Comparison of ENCODE assay signal across 8 mouse cellular contexts in the genomic region with DNA sequence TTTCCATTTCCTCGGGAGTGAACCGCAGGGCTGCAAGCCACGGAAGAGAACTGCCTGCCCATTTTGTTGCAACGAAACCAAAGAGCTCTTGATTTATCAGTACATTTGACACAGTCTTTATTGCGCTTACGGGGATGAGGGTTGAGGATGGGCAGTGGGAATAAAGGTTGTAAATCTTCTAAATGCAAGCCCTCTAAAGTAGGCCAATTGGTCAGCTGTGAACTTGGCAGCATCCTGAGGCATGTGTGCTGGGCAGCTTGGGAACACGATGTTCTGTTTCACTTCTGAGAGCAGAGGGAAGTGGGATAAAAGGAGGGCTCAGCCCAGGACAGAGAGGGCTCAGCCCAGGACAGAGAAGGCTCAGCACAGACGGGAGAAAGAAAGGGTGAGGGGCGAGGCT. TPM values are rescaled to one million over a fixed set of nuclear protein-coding genes. Genes with fewer than 3 reads are reported as not detected.
A peak's percentile ranks its signal among the peaks of the same experiment; 100 is the strongest.
DNase-seq lines count a peak whose midpoint lies in the region; ATAC-seq and TF ChIP-seq lines count a peak whose summit lies in the region.

No protein-coding gene starts in this region.

- TF ChIP-seq POLR2A in small intestine, adult 2 months (IDR thresholded peaks at IDR 0.05; ENCODE audit: low read depth, low read length), result no peak

- no peaks in the 10 kb centered on the region for H3K36me3 ChIP-seq in hindbrain, embryonic 10.5 days
- no peaks in the 10 kb centered on the region for H3K36me3 ChIP-seq in hindbrain, embryonic 14.5 days (replicated peaks; ENCODE audit: control insufficient read depth, insufficient read depth)
- no peaks in the 10 kb centered on the region for H3K36me3 ChIP-seq in small intestine, adult 2 months (ENCODE audit: control insufficient read depth, insufficient read depth, low read length)

- no peak overlapping the region for H3K4me2 ChIP-seq in hindbrain, embryonic 14.5 days (replicated peaks)

- no peak for TF ChIP-seq CTCF in small intestine, adult 2 months (IDR thresholded peaks at IDR 0.05; ENCODE audit: extremely low read depth, insufficient read length, insufficient replicate concordance, low read depth, low read length)

- no peak for ATAC-seq in hindbrain, embryonic 14.5 days (ENCODE audit: low FRiP score)
- ATAC-seq in erythroblast, adult 5-6 weeks (replicated peaks; ENCODE audit: low FRiP score, poor library complexity, severe bottlenecking), result no peak

- intact Hi-C loops in gastrocnemius, postnatal 14 days (cut with DNase I; ENCODE audit: low total_unique reads), result no loop called here

- no peaks in the 10 kb centered on the region for H3K9me3 ChIP-seq in hindbrain, embryonic 10.5 days
- H3K9me3 ChIP-seq in hindbrain, embryonic 14.5 days (ENCODE audit: control insufficient read depth, low read length), result no peaks in the 10 kb centered on the region

- 59% methylated on average over 9 of the region's 9 CpGs for WGBS in hindbrain, embryonic 10.5 days
- WGBS in hindbrain, embryonic 14.5 days, result 45% methylated on average over 9 of the region's 9 CpGs
- 68% methylated on average over 9 of the region's 9 CpGs for WGBS in small intestine, adult 2 months

- H3K27me3 ChIP-seq in hindbrain, embryonic 10.5 days (ENCODE audit: insufficient read depth, poor library complexity, severe bottlenecking), result no peaks in the 10 kb centered on the region
- no peaks in the 10 kb centered on the region for H3K27me3 ChIP-seq in hindbrain, embryonic 14.5 days (ENCODE audit: control insufficient read depth, insufficient read depth, low read length)
- H3K27me3 ChIP-seq in small intestine, adult 2 months (ENCODE audit: control insufficient read depth, insufficient read depth, low read length), result no peaks in the 10 kb centered on the region

- no peak overlapping the region for H3K9ac ChIP-seq in hindbrain, embryonic 14.5 days

- peak overlapping the region; percentile 75; the same call in 1 of the 2 replicates for H3K27ac ChIP-seq in hindbrain, embryonic 10.5 days
- H3K27ac ChIP-seq in hindbrain, embryonic 14.5 days, result no peak overlapping the region
- H3K27ac ChIP-seq in small intestine, adult 2 months (ENCODE audit: insufficient read depth, low read depth, low read length), result peak overlapping the region; percentile 63

- no peak overlapping the region for H3K4me3 ChIP-seq in hindbrain, embryonic 10.5 days
- no peak overlapping the region for H3K4me3 ChIP-seq in hindbrain, embryonic 14.5 days (replicated peaks; ENCODE audit: low read length)
- H3K4me3 ChIP-seq in small intestine, adult 2 months (ENCODE audit: low read depth, low read length), result peak overlapping the region; percentile 27; the same call in 1 of the 2 replicates

- DNase-seq in hindbrain, embryonic 10.5 days (ENCODE audit: low spot score), result no peak
- DNase-seq in hindbrain, embryonic 14.5 days (ENCODE audit: low spot score), result no peak
- DNase-seq in adrenal gland, postnatal 36 days, result peak; percentile 17 to 56
- DNase-seq in gastrocnemius, postnatal 14 days, result peak; percentile 62
- DNase-seq in kidney, postnatal 14 days, result peak; percentile 72
- peak; percentile 59 for DNase-seq in lung, postnatal 14 days

- H3K4me1 ChIP-seq in hindbrain, embryonic 10.5 days (replicated peaks), result peaks cover 22% of the 10 kb centered on the region
- 0 out of 2 replicates have a peak, but pooled peaks cover 12% of the 10 kb centered on the region for H3K4me1 ChIP-seq in hindbrain, embryonic 14.5 days (replicated peaks; ENCODE audit: control insufficient read depth, insufficient read depth, low read length)
- H3K4me1 ChIP-seq in small intestine, adult 2 months (ENCODE audit: control insufficient read depth, insufficient read depth, insufficient read length, low read length), result no peaks in the 10 kb centered on the region

RNA-seq across cellular contexts. Expression of gene Pik3r1, which starts 43.9 kb away (rescaled TPM):
- 12.6 and 16.1 TPM in 2 replicates for polyA plus RNA-seq in hindbrain, embryonic 10.5 days (2016; fragmentation: Nextera tagmentation; extraction: Ambion mirVana)
- polyA plus RNA-seq in hindbrain, embryonic 14.5 days (2014; fragmentation: Nextera tagmentation; extraction: Ambion mirVana), result 86.7 and 94.5 TPM in 2 replicates
- total RNA-seq in adrenal gland, postnatal 36 days (2021), result 100 to 1,000 TPM in 1 of 2 experiments, 10 to 100 TPM in 1; 86.3 to 152 TPM
- 10 to 100 TPM; 26.3 to 38.8 TPM for total RNA-seq in gastrocnemius, postnatal 14 days (2021)
- polyA plus RNA-seq in small intestine, adult 2 months (2012; rRNA removed), result 5.7 and 11.4 TPM in 2 replicates
- total RNA-seq in erythroblast, adult 5-6 weeks (2015; ENCODE audit: low replicate concordance), result 251 and 274 TPM in 2 replicates
- 546 and 697 TPM in 2 replicates for total RNA-seq in erythroblast, adult 5-6 weeks (2017; ENCODE audit: low replicate concordance)

Comparison
In these comparisons a context has a peak if more than half of its experiments do, and no peak if none do; other contexts are left out.
1. DNase-seq: peak in adrenal gland, postnatal 36 days (2 of 2), gastrocnemius, postnatal 14 days (single experiment), kidney, postnatal 14 days (single experiment) and lung, postnatal 14 days (single experiment); none in hindbrain, embryonic 10.5 days (single experiment) and hindbrain, embryonic 14.5 days (single experiment).